Mouse (Mus musculus): ENCODE results near the gene Ccdc153. TPM values are rescaled to one million over a fixed set of nuclear protein-coding genes. Genes with fewer than 3 reads are reported as not detected.

Ccdc153 gene
- polyA plus RNA-seq, 1 experiment from 2014 or later, result not detected

GRCm38 (mm10) chr9:44234479-44235427 is 5.7 kb upstream of the Ccdc153 start:
- no peaks in the 10 kb centered on the region for H3K9me3 ChIP-seq (replicated peaks; ENCODE audit: control insufficient read depth, low read length)
- WGBS (ENCODE audit: insufficient replicate concordance), result 20% methylated on average over 19 of the region's 19 CpGs
- peak overlapping the region; percentile 95 for H3K4me3 ChIP-seq (ENCODE audit: low read depth, low read length)
- peak overlapping the region; percentile 29 for H3K9ac ChIP-seq (ENCODE audit: low read depth, low read length)
- peaks cover 17% of the 10 kb centered on the region for H3K4me1 ChIP-seq (ENCODE audit: control insufficient read depth, insufficient read depth, low read length)
- peak overlapping the region; percentile 82 for H3K4me2 ChIP-seq
- H3K36me3 ChIP-seq (ENCODE audit: control insufficient read depth, insufficient read depth, low read length), result no peaks in the 10 kb centered on the region
- peak overlapping the region; percentile 95; the same call in 1 of the 2 replicates for H3K27ac ChIP-seq (ENCODE audit: low read depth, low read length)
- no peaks in the 10 kb centered on the region for H3K27me3 ChIP-seq (ENCODE audit: control insufficient read depth, insufficient read depth, low read length)
- ATAC-seq (replicated peaks; ENCODE audit: insufficient number of reproducible peaks, low FRiP score, low TSS enrichment), result no peak

DNA sequence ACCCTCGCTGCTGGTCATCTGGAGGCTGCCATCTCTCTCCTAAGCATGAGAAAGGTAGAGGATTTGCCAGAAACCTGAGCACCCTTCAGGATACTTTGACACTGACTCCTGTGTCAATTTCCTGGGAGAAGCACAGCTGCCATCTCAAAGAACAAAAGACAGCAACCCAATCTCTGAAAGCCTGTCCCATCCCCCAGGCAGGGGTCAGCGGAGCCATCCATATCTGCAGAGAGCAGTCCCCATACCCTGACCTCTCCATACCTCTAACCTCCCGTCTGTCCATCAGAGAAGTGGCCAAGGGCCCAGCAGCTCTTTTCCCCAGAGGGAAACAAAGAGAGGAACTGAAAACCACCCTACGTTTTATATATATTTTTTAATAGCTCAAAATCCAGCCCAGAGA is 3.9 kb upstream of the Ccdc153 start:
- WGBS (ENCODE audit: insufficient replicate concordance), result 58% methylated on average over 4 of the region's 4 CpGs
- H3K4me2 ChIP-seq, result no peak overlapping the region
- H3K4me1 ChIP-seq (ENCODE audit: control insufficient read depth, insufficient read depth, low read length), result peaks cover 12% of the 10 kb centered on the region
- H3K27ac ChIP-seq (ENCODE audit: low read depth, low read length), result no peak overlapping the region
- no peak overlapping the region for H3K9ac ChIP-seq (ENCODE audit: low read depth, low read length)
- no peak for ATAC-seq (replicated peaks; ENCODE audit: insufficient number of reproducible peaks, low FRiP score, low TSS enrichment)
- no peak overlapping the region for H3K4me3 ChIP-seq (ENCODE audit: low read depth, low read length)
- no peaks in the 10 kb centered on the region for H3K36me3 ChIP-seq (ENCODE audit: control insufficient read depth, insufficient read depth, low read length)
- no peaks in the 10 kb centered on the region for H3K9me3 ChIP-seq (replicated peaks; ENCODE audit: control insufficient read depth, low read length)
- no peaks in the 10 kb centered on the region for H3K27me3 ChIP-seq (ENCODE audit: control insufficient read depth, insufficient read depth, low read length)

DNA sequence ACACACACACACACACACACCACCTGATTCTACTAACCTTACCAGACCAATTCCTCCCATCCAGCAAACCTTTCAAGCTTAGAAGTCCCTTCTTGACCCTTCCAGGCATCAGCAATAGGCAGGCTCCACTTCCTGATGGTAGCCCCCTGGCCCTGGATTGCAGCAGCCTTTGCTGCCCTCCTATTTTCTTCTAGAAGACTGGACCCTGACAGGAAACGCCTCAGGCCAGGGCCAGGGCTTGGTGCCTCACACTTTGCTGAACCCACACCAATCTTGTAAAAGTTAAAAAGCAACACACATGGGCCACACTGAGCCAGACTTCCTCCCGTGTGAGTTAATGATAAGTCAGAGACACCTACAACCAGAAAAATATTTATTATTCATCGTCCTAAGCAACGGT is 3.3 kb upstream of the Ccdc153 start:
- H3K9me3 ChIP-seq (replicated peaks; ENCODE audit: control insufficient read depth, low read length), result no peaks in the 10 kb centered on the region
- H3K4me1 ChIP-seq (ENCODE audit: control insufficient read depth, insufficient read depth, low read length), result peaks cover 6% of the 10 kb centered on the region
- H3K36me3 ChIP-seq (ENCODE audit: control insufficient read depth, insufficient read depth, low read length), result no peaks in the 10 kb centered on the region
- ATAC-seq (replicated peaks; ENCODE audit: insufficient number of reproducible peaks, low FRiP score, low TSS enrichment), result no peak
- no peak overlapping the region for H3K27ac ChIP-seq (ENCODE audit: low read depth, low read length)
- H3K9ac ChIP-seq (ENCODE audit: low read depth, low read length), result no peak overlapping the region
- H3K4me3 ChIP-seq (ENCODE audit: low read depth, low read length), result no peak overlapping the region
- no peak overlapping the region for H3K4me2 ChIP-seq
- WGBS (ENCODE audit: insufficient replicate concordance), result 60% methylated on average over 4 of the region's 4 CpGs
- H3K27me3 ChIP-seq (ENCODE audit: control insufficient read depth, insufficient read depth, low read length), result no peaks in the 10 kb centered on the region

- Histone ChIP-seq H3K27me3 (ENCODE audit: control insufficient read depth, insufficient read depth, low read length) (no peaks in the 10 kb centered on the region), H3K4me2 (no peak overlapping the region), H3K4me3 (ENCODE audit: low read depth, low read length) (no peak overlapping the region), H3K9me3 (replicated peaks; ENCODE audit: control insufficient read depth, low read length) (no peaks in the 10 kb centered on the region), H3K9ac (ENCODE audit: low read depth, low read length) (no peak overlapping the region), H3K27ac (ENCODE audit: low read depth, low read length) (no peak overlapping the region), H3K4me1 (ENCODE audit: control insufficient read depth, insufficient read depth, low read length) (peaks cover 2% of the 10 kb centered on the region; the same call in 1 of the 2 replicates), H3K36me3 (ENCODE audit: control insufficient read depth, insufficient read depth, low read length) (no peaks in the 10 kb centered on the region)
- ATAC-seq (replicated peaks; ENCODE audit: insufficient number of reproducible peaks, low FRiP score, low TSS enrichment), result no peak
- WGBS (ENCODE audit: insufficient replicate concordance), result 75% methylated on average over 17 of the region's 17 CpGs
Measured at GRCm38 (mm10) chr9:44238501-44239190, 1.8 kb upstream of the Ccdc153 start.

DNA sequence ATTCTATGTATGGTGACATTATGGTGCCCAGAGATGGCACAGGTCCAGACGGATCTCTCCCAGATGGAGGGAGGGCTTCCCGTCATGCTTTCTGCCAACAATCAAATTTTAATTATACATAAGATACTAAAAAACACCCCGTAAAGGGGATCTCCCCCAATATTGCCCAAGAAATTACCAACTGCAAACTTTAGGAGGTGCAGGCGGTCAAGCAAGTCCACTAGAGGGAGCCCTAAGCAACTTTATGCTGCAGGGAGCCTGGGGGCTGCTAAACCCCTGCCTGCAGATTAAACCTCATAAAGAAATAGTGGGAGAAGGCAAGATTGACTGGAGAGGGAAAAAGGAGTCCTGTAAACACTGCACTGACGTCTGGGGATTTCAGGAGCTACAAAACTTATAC is 1.0 kb upstream of the Ccdc153 start:
- no peak for ATAC-seq (replicated peaks; ENCODE audit: insufficient number of reproducible peaks, low FRiP score, low TSS enrichment)
- 12% methylated on average over 5 of the region's 5 CpGs for WGBS (ENCODE audit: insufficient replicate concordance)

DNA sequence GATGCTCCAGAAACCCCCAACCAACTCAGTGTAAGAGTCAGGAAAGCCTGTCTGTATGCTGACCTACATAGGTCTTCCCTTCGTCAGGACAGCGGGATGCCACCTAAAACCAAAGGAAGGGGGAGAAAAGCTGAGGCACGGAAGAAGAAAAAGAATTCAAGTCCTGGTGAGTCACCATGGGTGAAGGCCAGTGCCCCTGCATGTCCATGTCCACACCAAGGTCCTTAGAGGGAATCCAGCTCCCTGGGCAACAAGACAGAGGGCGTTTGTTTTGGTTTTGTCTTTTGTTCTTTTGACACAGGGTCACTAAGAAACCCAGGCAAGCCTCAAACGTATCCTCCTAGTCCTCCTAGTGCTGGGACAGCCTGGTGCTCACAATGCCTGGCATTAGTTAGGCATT is 435 bp downstream of the Ccdc153 start:
- WGBS (ENCODE audit: insufficient replicate concordance), result 59% methylated on average over 5 of the region's 5 CpGs
- no peak overlapping the region for H3K4me2 ChIP-seq
- no peak overlapping the region for H3K9ac ChIP-seq (ENCODE audit: low read depth, low read length)
- H3K4me3 ChIP-seq (ENCODE audit: low read depth, low read length), result no peak overlapping the region
- peaks cover 2% of the 10 kb centered on the region; the same call in 1 of the 2 replicates for H3K4me1 ChIP-seq (ENCODE audit: control insufficient read depth, insufficient read depth, low read length)
- no peaks in the 10 kb centered on the region for H3K27me3 ChIP-seq (ENCODE audit: control insufficient read depth, insufficient read depth, low read length)
- no peaks in the 10 kb centered on the region for H3K36me3 ChIP-seq (ENCODE audit: control insufficient read depth, insufficient read depth, low read length)
- H3K9me3 ChIP-seq (replicated peaks; ENCODE audit: control insufficient read depth, low read length), result no peaks in the 10 kb centered on the region
- H3K27ac ChIP-seq (ENCODE audit: low read depth, low read length), result no peak overlapping the region
- ATAC-seq (replicated peaks; ENCODE audit: insufficient number of reproducible peaks, low FRiP score, low TSS enrichment), result no peak

More for the DNA sequence above, 1.0 kb upstream of the Ccdc153 start:
- Histone ChIP-seq H3K4me1 (ENCODE audit: control insufficient read depth, insufficient read depth, low read length) (peaks cover 2% of the 10 kb centered on the region; the same call in 1 of the 2 replicates), H3K36me3 (ENCODE audit: control insufficient read depth, insufficient read depth, low read length) (no peaks in the 10 kb centered on the region), H3K4me2 (no peak overlapping the region), H3K9ac (ENCODE audit: low read depth, low read length) (no peak overlapping the region), H3K27me3 (ENCODE audit: control insufficient read depth, insufficient read depth, low read length) (no peaks in the 10 kb centered on the region), H3K9me3 (replicated peaks; ENCODE audit: control insufficient read depth, low read length) (no peaks in the 10 kb centered on the region), H3K4me3 (ENCODE audit: low read depth, low read length) (no peak overlapping the region), H3K27ac (ENCODE audit: low read depth, low read length) (no peak overlapping the region)

DNA sequence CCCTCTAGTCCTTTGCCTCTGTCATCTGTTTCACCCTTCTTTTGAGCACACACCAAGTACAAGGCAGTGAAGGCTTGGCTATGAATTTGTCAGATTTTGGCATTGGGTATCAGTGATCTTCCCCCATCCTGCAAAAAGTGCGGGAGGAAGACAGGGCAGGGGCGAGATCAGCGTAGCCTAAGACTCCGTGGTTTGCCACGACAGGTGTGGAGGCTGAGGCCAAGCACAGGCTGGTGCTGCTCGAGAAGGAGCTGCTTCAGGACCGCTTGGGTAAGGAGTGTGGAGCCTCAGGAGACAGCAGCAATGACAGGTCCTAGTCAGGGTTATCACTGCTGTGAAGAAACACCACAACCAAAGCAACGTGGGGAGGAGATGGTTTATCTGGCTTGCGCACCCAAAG is 942 bp downstream of the Ccdc153 start:
- no peak for ATAC-seq (replicated peaks; ENCODE audit: insufficient number of reproducible peaks, low FRiP score, low TSS enrichment)
- H3K4me1 ChIP-seq (ENCODE audit: control insufficient read depth, insufficient read depth, low read length), result peaks cover 2% of the 10 kb centered on the region; the same call in 1 of the 2 replicates
- H3K36me3 ChIP-seq (ENCODE audit: control insufficient read depth, insufficient read depth, low read length), result no peaks in the 10 kb centered on the region
- H3K9me3 ChIP-seq (replicated peaks; ENCODE audit: control insufficient read depth, low read length), result no peaks in the 10 kb centered on the region
- no peak overlapping the region for H3K9ac ChIP-seq (ENCODE audit: low read depth, low read length)
- H3K27me3 ChIP-seq (ENCODE audit: control insufficient read depth, insufficient read depth, low read length), result no peaks in the 10 kb centered on the region
- no peak overlapping the region for H3K4me2 ChIP-seq
- no peak overlapping the region for H3K4me3 ChIP-seq (ENCODE audit: low read depth, low read length)
- 61% methylated on average over 9 of the region's 9 CpGs for WGBS (ENCODE audit: insufficient replicate concordance)
- H3K27ac ChIP-seq (ENCODE audit: low read depth, low read length), result no peak overlapping the region

- no peak overlapping the region for H3K4me2 ChIP-seq
- 47% methylated on average over 2 of the region's 2 CpGs for WGBS (ENCODE audit: insufficient replicate concordance)
- H3K36me3 ChIP-seq (ENCODE audit: control insufficient read depth, insufficient read depth, low read length), result no peaks in the 10 kb centered on the region
- no peak overlapping the region for H3K9ac ChIP-seq (ENCODE audit: low read depth, low read length)
- no peak for ATAC-seq (replicated peaks; ENCODE audit: insufficient number of reproducible peaks, low FRiP score, low TSS enrichment)
- no peak overlapping the region for H3K4me3 ChIP-seq (ENCODE audit: low read depth, low read length)
- no peak overlapping the region for H3K27ac ChIP-seq (ENCODE audit: low read depth, low read length)
- peaks cover under 1% of the 10 kb centered on the region; the same call in 1 of the 2 replicates for H3K27me3 ChIP-seq (ENCODE audit: control insufficient read depth, insufficient read depth, low read length)
- H3K4me1 ChIP-seq (ENCODE audit: control insufficient read depth, insufficient read depth, low read length), result no peaks in the 10 kb centered on the region
- H3K9me3 ChIP-seq (replicated peaks; ENCODE audit: control insufficient read depth, low read length), result no peaks in the 10 kb centered on the region
Measured at GRCm38 (mm10) chr9:44243621-44244020, 3.1 kb downstream of the Ccdc153 start.
